Mouse (Mus musculus) liver, postnatal 0 days (tissue): ENCODE data around the gene Fam71f1.

Experiments used
- CTCF ChIP-seq: sonication (generic); IDR thresholded peaks from 2 replicates; pipeline ENCODE4 v1.5.1; 2016; ENCODE audit warnings: antibody characterized with exemption, low read depth
- EP300 ChIP-seq: IDR thresholded peaks from 2 replicates; pipeline ENCODE4 v1.6.1; 2016; ENCODE audit warnings: antibody characterized with exemption, low read depth, mild to moderate bottlenecking

GRCm38 (mm10) chr6:29303251-29303650, 15.7 kb upstream of the Fam71f1 start:
- TF ChIP-seq CTCF (no peak), EP300 (no peak)
